Mouse (Mus musculus): Measurements from ENCODE around the gene Cpne7.
"Not testable (repeated sequence)": the region's sequence is repeated elsewhere in the genome, so short reads cannot be mapped to it uniquely, and the experiment has no call there.

Gene Cpne7

GRCm38 (mm10) chr8:123117127-123117731 lies at the start of gene Cpne7:
Gene Cpne7, plus strand, starts transcription at chr8:123117374.
- DNase-seq (ENCODE audit: low spot score): no peak

- no peak for DNase-seq (ENCODE audit: low spot score)
These were observed 46.0 kb upstream of the Cpne7 start for GRCm38 (mm10) chr8:123071176-123071575.

- no peak for DNase-seq (ENCODE audit: low spot score)
These were observed 40.0 kb upstream of the Cpne7 start for GRCm38 (mm10) chr8:123077213-123077612.

- no peak for DNase-seq (ENCODE audit: low spot score)
These were observed 34.2 kb upstream of the Cpne7 start for GRCm38 (mm10) chr8:123082993-123083392.

GRCm38 (mm10) chr8:123083610-123084009 lies 33.6 kb upstream of the Cpne7 start:
- no peak for DNase-seq (ENCODE audit: low spot score)

GRCm38 (mm10) chr8:123087289-123087688 lies 29.9 kb upstream of the Cpne7 start:
- no peak for DNase-seq (ENCODE audit: low spot score)

DNA sequence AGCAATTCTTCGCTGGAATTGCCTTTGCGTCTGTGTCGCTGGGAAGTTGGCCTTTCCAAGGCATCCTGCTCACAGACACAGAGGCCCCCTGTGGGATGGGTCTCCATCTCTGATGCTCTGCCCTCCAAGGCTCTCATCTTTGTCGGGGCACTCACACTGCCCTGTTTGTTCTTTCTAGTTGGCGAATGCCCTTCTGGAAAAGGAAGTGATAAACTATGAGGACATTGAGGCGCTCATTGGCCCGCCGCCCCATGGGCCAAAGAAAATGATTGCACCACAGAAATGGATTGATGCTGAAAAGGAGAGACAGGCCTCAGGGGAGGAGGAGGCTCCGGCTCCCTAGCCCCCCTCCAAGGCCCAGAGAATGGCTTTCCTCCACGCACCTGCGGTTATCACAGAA lies 20.0 kb upstream of the Cpne7 start:
- DNase-seq (ENCODE audit: low spot score): no peak

- no peak for DNase-seq (ENCODE audit: low spot score)
These were observed 19.2 kb upstream of the Cpne7 start for GRCm38 (mm10) chr8:123097786-123098584.

DNA sequence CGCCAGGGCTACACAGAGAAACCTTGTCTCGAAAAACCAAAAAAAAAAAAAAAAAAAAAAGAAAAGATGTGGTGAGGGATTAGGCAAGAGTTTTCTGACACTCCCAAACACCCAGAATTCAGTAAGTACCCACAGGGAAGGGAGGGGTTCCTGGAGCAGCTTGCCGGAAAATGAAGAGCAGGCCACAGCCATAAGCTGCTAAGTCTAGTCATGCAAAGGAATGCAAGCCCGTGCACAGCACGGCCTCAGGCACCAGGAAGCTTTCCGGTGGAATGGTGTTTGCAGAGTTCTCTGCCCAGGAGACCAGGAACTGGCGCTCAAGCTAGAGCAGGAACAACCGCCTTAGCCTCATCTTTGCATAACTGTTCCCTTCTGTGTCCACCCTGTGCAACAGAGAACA lies 16.9 kb upstream of the Cpne7 start:
- DNase-seq (ENCODE audit: low spot score): peak; percentile 27

DNA sequence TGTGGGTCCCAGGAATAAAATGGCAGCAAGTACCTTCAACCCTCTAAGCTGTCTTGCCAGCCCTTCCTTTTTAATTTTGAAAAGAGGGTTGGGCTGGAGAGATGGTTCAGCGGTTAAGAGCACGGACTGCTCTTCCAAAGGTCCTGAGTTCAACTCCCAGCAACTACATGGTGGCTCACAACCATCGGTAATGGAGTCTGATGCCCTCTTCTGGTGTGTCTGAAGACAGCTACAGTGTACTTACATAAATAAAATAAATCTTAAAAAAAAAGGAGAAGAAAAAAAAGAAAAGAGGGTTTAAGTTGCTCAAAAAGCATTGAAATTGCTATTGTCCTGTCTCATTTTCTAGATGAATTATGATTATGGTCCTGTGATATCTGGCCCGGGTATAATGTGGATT lies 15.9 kb upstream of the Cpne7 start:
- DNase-seq (ENCODE audit: low spot score): no peak

GRCm38 (mm10) chr8:123101735-123102685 lies 15.2 kb upstream of the Cpne7 start, which contains the start of gene Rpl13:
Gene Rpl13, plus strand, starts transcription at chr8:123102350.
- peak; percentile 96 for DNase-seq (ENCODE audit: low spot score)

DNA sequence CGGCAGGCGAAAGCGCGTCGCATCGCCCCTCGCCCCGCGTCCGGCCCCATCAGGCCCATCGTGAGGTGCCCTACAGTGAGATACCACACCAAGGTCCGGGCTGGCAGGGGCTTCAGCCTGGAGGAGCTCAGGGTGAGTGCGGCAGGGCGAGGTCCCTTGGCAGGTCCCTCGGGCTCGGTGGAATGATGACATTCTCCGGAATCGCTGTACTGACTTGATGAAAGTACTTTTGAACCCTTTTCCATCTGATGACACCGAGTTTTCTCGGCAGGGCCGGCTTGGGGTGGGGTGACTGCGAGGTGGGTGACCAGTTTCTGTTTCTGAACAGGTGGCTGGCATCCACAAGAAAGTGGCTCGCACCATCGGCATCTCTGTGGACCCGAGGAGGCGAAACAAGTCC lies 14.3 kb upstream of the Cpne7 start:
- DNase-seq (ENCODE audit: low spot score): not testable (repeated sequence)

- DNase-seq (ENCODE audit: low spot score): no peak
These were observed 13.9 kb upstream of the Cpne7 start for GRCm38 (mm10) chr8:123103285-123103684.

GRCm38 (mm10) chr8:123104046-123104767 lies 13.0 kb upstream of the Cpne7 start:
- no peak for DNase-seq (ENCODE audit: low spot score)

- DNase-seq (ENCODE audit: low spot score): peak; percentile 33
These were observed 11.4 kb upstream of the Cpne7 start for GRCm38 (mm10) chr8:123105553-123106326.

- no peak for DNase-seq (ENCODE audit: low spot score)
These were observed 10.6 kb upstream of the Cpne7 start for GRCm38 (mm10) chr8:123106531-123106930.

DNA sequence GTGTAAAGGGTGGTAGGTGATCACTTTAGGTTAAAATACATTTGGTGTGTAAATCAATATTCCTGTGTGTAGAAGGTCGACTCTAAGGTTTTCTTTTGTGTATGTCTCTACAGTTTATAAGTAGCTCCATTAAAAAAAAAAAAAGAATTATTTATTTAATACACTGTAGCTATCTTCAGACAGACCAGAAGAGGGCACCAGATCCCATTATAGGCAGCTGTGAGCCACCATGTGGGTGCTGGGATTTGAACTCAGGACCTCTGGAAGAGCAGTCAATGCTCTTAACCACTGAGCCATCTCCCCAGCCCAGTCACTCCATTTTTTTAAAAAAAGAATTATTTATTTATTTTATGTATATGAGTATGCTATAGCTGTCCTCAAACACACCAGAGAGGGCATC lies 9.2 kb upstream of the Cpne7 start:
- no peak for DNase-seq (ENCODE audit: low spot score)

GRCm38 (mm10) chr8:123108953-123109352 lies 8.2 kb upstream of the Cpne7 start:
- no peak for DNase-seq (ENCODE audit: low spot score)

- DNase-seq (ENCODE audit: low spot score): peak; percentile 65
These were observed 6.5 kb upstream of the Cpne7 start for GRCm38 (mm10) chr8:123110649-123111048.

DNA sequence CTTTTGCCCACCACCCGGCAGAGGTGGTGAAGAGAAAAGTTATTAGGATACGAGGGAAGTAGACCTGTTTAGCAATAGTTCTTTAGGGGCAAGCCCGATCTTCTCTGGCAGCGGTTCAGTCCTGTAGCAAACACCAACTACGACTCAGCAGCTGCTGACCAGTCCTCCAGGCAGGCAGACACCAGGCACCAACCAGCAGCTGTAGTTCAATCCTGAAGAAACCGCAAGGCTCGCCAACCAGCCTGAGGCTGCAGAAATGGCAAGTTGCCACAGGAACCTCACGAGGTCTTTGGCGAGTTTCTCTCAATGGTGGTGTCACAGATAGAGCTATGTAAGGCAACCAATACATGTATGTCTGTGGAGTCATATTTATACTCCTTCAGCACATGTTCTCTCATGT lies 4.3 kb upstream of the Cpne7 start:
- DNase-seq (ENCODE audit: low spot score): no peak

DNA sequence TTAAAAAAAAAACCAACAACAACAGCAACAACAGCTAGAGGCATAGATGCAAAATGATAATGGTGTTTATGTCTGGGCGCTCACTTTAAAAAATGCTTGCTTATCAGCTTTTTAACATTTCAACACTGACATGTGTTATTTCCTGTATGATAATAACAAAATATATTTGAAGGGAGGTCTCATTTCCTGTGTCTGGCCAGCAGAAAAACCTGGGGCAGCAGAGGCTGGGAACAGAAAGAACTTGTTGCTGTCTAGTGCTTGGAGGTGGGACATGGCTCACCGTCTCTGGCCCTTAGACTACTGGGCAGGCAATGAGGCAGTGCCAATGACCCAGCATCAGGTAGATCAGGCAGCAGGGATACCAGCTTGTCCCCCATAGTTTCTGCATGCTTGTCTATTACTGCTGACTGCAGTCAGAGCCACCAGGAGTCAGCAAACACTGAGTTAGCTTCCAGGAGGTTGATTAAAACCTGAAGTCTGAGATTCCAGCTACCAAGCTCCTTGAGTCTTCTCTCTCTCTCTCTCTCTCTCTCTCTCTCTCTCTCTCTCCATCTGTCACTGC lies 3.2 kb upstream of the Cpne7 start:
- DNase-seq (ENCODE audit: low spot score): no peak
